Mouse (Mus musculus): ENCODE data around the gene Themis2.

DNA sequence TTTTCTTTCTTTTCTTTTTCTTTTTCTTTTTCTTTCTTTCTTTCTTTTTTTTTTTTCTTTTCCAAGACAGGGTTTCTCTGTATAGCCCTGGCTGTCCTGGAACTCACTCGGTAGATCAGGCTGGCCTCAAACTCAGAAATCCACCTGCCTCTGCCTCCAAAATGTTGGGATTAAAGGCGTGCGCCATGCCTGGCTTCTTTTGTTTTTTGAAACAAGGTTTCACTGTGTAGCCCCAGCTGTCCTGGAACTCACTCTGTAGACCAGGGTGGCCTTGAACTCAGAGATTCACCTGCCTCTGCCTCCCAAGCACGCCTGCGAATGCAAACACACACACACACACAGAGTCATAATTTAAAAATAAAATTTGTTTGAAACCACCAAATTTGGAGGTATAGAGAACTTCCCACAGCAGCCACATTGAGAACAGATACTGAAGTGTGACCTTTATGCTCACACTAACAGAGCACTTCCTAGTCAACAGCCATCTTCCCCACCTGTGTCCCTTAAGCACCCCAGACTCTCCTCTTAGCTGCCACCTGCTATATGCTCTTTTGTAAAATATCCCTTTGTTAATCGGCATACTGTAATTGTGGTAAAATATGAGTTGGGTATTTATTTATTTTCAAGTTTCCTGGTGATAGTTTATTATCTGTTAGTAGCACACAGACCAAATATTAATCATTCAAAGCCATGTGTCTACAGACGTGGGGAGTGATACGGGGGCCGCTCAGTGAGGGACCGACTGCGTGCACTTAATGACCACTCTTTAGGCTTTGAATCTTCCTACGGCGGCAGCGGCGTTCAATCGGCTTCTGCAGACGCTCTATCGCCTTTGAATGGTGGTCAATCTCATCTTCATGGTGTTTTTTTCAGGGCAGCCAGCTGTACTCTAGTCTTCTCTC is 5.2 kb upstream of the Themis2 start:
- TF ChIP-seq EP300 (optimal IDR thresholded peaks at IDR 0.05) (no peak), CTCF (IDR thresholded peaks at IDR 0.05; ENCODE audit: low read depth) (no peak)
